Mouse (Mus musculus): Measurements from ENCODE around the gene Tgfbr2. TPM values are rescaled to one million over a fixed set of nuclear protein-coding genes. Genes with fewer than 3 reads are reported as not detected.

Tgfbr2 gene
- total and polyA plus RNA-seq, 3 experiments: 19.6 to 46.3 (median 42.8) TPM

GRCm38 (mm10) chr9:116060691-116061090 is 114.5 kb downstream of the Tgfbr2 start:
- Histone ChIP-seq H3K79me2 (replicated peaks; ENCODE audit: control insufficient read depth, extremely low read depth, insufficient read depth, poor library complexity, severe bottlenecking) (no peaks in the 10 kb centered on the region), H3K36me3 (replicated peaks in 1 of 2; ENCODE audit: control insufficient read depth in 1 of 2, insufficient read depth in 1 of 2, low read length in 1 of 2) (no peaks in the 10 kb centered on the region), H3K4me1 (ENCODE audit: control insufficient read depth in 1 of 2, insufficient read depth in 2 of 2) (peaks cover 4 to 22% of the 10 kb centered on the region in 2 experiments), H3K27ac (ENCODE audit: insufficient read depth, low read depth) (no peak overlapping the region), H3K4me2 (ENCODE audit: insufficient read depth, low read depth, poor library complexity, severe bottlenecking) (no peak overlapping the region), H3K4me3 (replicated peaks in 1 of 3; ENCODE audit: low read depth in 2 of 3, low read length in 2 of 3, poor library complexity in 1 of 3) (no peak overlapping the region), H3K9ac (ENCODE audit: insufficient read depth, low read depth) (no peak overlapping the region), H3K27me3 (replicated peaks) (no peaks in the 10 kb centered on the region), H3K9me3 (replicated peaks; ENCODE audit: low read length) (peaks cover 4% of the 10 kb centered on the region)
- in situ Hi-C loops (cut with MboI; ENCODE audit: low pct_ligation_motif_present, low pct_unique_long_range_greater_than_20kb, low sequenced_read_pairs) (no loop called here), dilution Hi-C loops (cut with MboI; ENCODE audit: extremely low pct_ligation_motif_present, extremely low pct_unique_long_range_greater_than_20kb, low sequenced_read_pairs) (no loop called here)
- TF ChIP-seq TCF12 (IDR thresholded peaks at IDR 0.05; ENCODE audit: low read depth, low read length): no peak
- TF ChIP-seq ZC3H11A (IDR thresholded peaks at IDR 0.05; ENCODE audit: low read depth, low read length): peak; percentile 35; the same call in 1 of the 2 replicates
- peak; percentile 91 for TF ChIP-seq RAD21 (IDR thresholded peaks at IDR 0.05; ENCODE audit: low read depth, low read length)
- peak; percentile 78 for TF ChIP-seq SMC3 (IDR thresholded peaks at IDR 0.05; ENCODE audit: low read depth, low read length)
- peak; percentile 75 to 86 for TF ChIP-seq CTCF (conservative IDR thresholded peaks at IDR 0.05 in 1 of 2, IDR thresholded peaks at IDR 0.05 in 1 of 2; ENCODE audit: low read depth in 2 of 2, low read length in 2 of 2)
- DNase-seq (ENCODE audit: extremely low read depth): peak; percentile 44

GRCm38 (mm10) chr9:116059156-116059555 is 116.0 kb downstream of the Tgfbr2 start:
- Histone ChIP-seq H3K27ac (ENCODE audit: insufficient read depth, low read depth) (no peak overlapping the region), H3K9ac (ENCODE audit: insufficient read depth, low read depth) (no peak overlapping the region), H3K79me2 (replicated peaks; ENCODE audit: control insufficient read depth, extremely low read depth, insufficient read depth, poor library complexity, severe bottlenecking) (no peaks in the 10 kb centered on the region), H3K4me1 (ENCODE audit: control insufficient read depth in 1 of 2, insufficient read depth in 2 of 2) (peaks cover 4 to 22% of the 10 kb centered on the region in 2 experiments), H3K4me2 (ENCODE audit: insufficient read depth, low read depth, poor library complexity, severe bottlenecking) (no peak overlapping the region), H3K9me3 (replicated peaks; ENCODE audit: low read length) (peaks cover 4% of the 10 kb centered on the region), H3K27me3 (replicated peaks) (no peaks in the 10 kb centered on the region), H3K4me3 (replicated peaks in 1 of 3; ENCODE audit: low read depth in 2 of 3, low read length in 2 of 3, poor library complexity in 1 of 3) (no peak overlapping the region), H3K36me3 (replicated peaks in 1 of 2; ENCODE audit: control insufficient read depth in 1 of 2, insufficient read depth in 1 of 2, low read length in 1 of 2) (no peaks in the 10 kb centered on the region)
- in situ Hi-C loops (cut with MboI; ENCODE audit: low pct_ligation_motif_present, low pct_unique_long_range_greater_than_20kb, low sequenced_read_pairs) (no loop called here), dilution Hi-C loops (cut with MboI; ENCODE audit: extremely low pct_ligation_motif_present, extremely low pct_unique_long_range_greater_than_20kb, low sequenced_read_pairs) (no loop called here)
- DNase-seq (ENCODE audit: extremely low read depth): peak; percentile 76
- 0 out of 2 replicates have a peak, but pooled peaks have one; percentile 22 for TF ChIP-seq NRF1 (IDR thresholded peaks at IDR 0.05; ENCODE audit: low read depth, low read length)
- no peak for TF ChIP-seq HCFC1 (IDR thresholded peaks at IDR 0.05; ENCODE audit: low read depth, low read length)
- TF ChIP-seq UBTF (IDR thresholded peaks at IDR 0.05; ENCODE audit: low read depth, low read length): no peak
- TF ChIP-seq KAT2A (IDR thresholded peaks at IDR 0.05; ENCODE audit: insufficient replicate concordance, low read length): no peak
- TF ChIP-seq ZMIZ1 (IDR thresholded peaks at IDR 0.05; ENCODE audit: low read depth, low read length): no peak
- TF ChIP-seq CHD1 (IDR thresholded peaks at IDR 0.05; ENCODE audit: low read depth, low read length): no peak
- peak; percentile 80 for TF ChIP-seq SMC3 (IDR thresholded peaks at IDR 0.05; ENCODE audit: low read depth, low read length)
- no peak for TF ChIP-seq E2F4 (IDR thresholded peaks at IDR 0.05; ENCODE audit: insufficient replicate concordance, low read depth, low read length)
- no peak for TF ChIP-seq RCOR1 (conservative IDR thresholded peaks at IDR 0.05; ENCODE audit: low read depth, low read length)
- TF ChIP-seq MYC (IDR thresholded peaks at IDR 0.05; ENCODE audit: low read depth, low read length): peak; percentile 54; the same call in 1 of the 2 replicates
- no peak for TF ChIP-seq MAX (IDR thresholded peaks at IDR 0.05; ENCODE audit: low read length)
- no peak for TF ChIP-seq ZKSCAN1 (IDR thresholded peaks at IDR 0.05; ENCODE audit: borderline replicate concordance, low read depth, low read length)
- TF ChIP-seq ETS1 (conservative IDR thresholded peaks at IDR 0.05; ENCODE audit: low read depth, low read length): 0 out of 2 replicates have a peak, but pooled peaks have one; percentile 8
- no peak for TF ChIP-seq USF1 (IDR thresholded peaks at IDR 0.05; ENCODE audit: low read depth, low read length)
- TF ChIP-seq CTCF (conservative IDR thresholded peaks at IDR 0.05 in 1 of 2, IDR thresholded peaks at IDR 0.05 in 1 of 2; ENCODE audit: low read depth in 2 of 2, low read length in 2 of 2): peak; percentile 73 to 87
- no peak for TF ChIP-seq POLR2A (IDR thresholded peaks at IDR 0.05; ENCODE audit: low read depth, low read length)
- TF ChIP-seq JUND (conservative IDR thresholded peaks at IDR 0.05; ENCODE audit: low read depth, low read length): no peak
- TF ChIP-seq RAD21 (IDR thresholded peaks at IDR 0.05; ENCODE audit: low read depth, low read length): peak; percentile 86
- no peak for TF ChIP-seq JUN (IDR thresholded peaks at IDR 0.05; ENCODE audit: insufficient read depth, low read depth, low read length)
- no peak for TF ChIP-seq GABPA (IDR thresholded peaks at IDR 0.05; ENCODE audit: insufficient replicate concordance, low read depth, low read length)
- no peak for TF ChIP-seq NELFE (IDR thresholded peaks at IDR 0.05; ENCODE audit: low read depth, low read length)
- TF ChIP-seq BHLHE40 (IDR thresholded peaks at IDR 0.05; ENCODE audit: low read depth, low read length): 0 out of 2 replicates have a peak, but pooled peaks have one; percentile 20
- TF ChIP-seq SIN3A (IDR thresholded peaks at IDR 0.05; ENCODE audit: low read length): 0 out of 2 replicates have a peak, but pooled peaks have one; percentile 29
- peak; percentile 66 for TF ChIP-seq EP300 (IDR thresholded peaks at IDR 0.05; ENCODE audit: low read length)
- peak; percentile 5; the same call in 1 of the 2 replicates for TF ChIP-seq ZC3H11A (IDR thresholded peaks at IDR 0.05; ENCODE audit: low read depth, low read length)
- TF ChIP-seq CHD2 (IDR thresholded peaks at IDR 0.05; ENCODE audit: low read length): no peak
- TF ChIP-seq ELF1 (IDR thresholded peaks at IDR 0.05; ENCODE audit: low read depth, low read length): 0 out of 2 replicates have a peak, but pooled peaks have one; percentile 10
- no peak for TF ChIP-seq MXI1 (IDR thresholded peaks at IDR 0.05; ENCODE audit: low read depth, low read length)
- TF ChIP-seq IRF4 (IDR thresholded peaks at IDR 0.05; ENCODE audit: low read depth, low read length): peak; percentile 80
- no peak for TF ChIP-seq USF2 (conservative IDR thresholded peaks at IDR 0.05; ENCODE audit: low read depth, low read length)
- no peak for TF ChIP-seq TBP (conservative IDR thresholded peaks at IDR 0.05; ENCODE audit: low read depth, low read length)
- TF ChIP-seq PAX5 (IDR thresholded peaks at IDR 0.05; ENCODE audit: low read length): no peak

Data from CH12.LX (cell line).